Mouse (Mus musculus) left cerebral cortex, adult 2 months (tissue): ENCODE results near the gene Prom2. TPM values are rescaled to one million over a fixed set of nuclear protein-coding genes. Genes with fewer than 3 reads are reported as not detected.

ENCODE experiments used
- DNase-seq, 2 experiments: peaks; one replicate each; pipeline ENCODE4 v3.0.0; 2021 to 2022; ENCODE audit warnings: low spot score in 2 of 2, mixed read lengths in 1 of 2; ENCODE audit errors: extremely low spot score in 1 of 2
- H3K27ac ChIP-seq: fragments of 200-600 bp; 2 replicates; pipeline ENCODE4 v1.8.1; 2022
- H3K4me3 ChIP-seq: fragments of 200-600 bp; 2 replicates; pipeline ENCODE4 v1.8.1; 2022
- CTCF ChIP-seq: fragments of 200-600 bp; IDR thresholded peaks from 2 replicates; pipeline ENCODE4 v1.8.1; 2022; ENCODE audit warnings: antibody characterized with exemption, mild to moderate bottlenecking, moderate library complexity
- intact Hi-C: fragments of 180-260 bp; cut with DNase I; formaldehyde crosslinking; loops from one replicate; pipeline ENCODE4 v1.15.1; 2025
- total RNA-seq, 2 experiments: library from RNA; stranded (reverse); gene quantifications; 2 replicates each; pipeline ENCODE4 v1.2.3; 2021

Prom2 gene
- total RNA-seq, 2 experiments from 2014 or later = 0.16 to 1.2 TPM

DNA sequence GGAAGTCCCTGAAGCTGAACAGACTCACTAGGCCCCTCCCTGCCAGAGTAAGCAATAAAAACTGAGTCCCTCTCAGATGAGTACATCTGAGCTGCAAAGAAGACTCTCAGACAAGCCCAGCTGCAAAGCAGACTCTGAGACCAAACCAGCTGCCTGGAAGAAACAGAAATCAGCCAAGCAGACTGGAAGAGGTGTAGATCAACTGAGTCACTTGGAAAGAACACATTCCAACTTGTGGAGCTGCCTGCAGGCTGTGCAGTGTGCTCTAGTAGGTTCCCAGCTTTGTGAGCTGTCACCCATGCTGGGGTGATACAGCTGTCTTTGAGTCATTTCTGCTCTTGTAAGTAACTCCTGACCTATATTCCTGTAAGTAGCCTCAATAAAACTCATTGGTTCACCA lies 8.4 kb upstream of the Prom2 start:
- intact Hi-C loops = no loop called here

DNA sequence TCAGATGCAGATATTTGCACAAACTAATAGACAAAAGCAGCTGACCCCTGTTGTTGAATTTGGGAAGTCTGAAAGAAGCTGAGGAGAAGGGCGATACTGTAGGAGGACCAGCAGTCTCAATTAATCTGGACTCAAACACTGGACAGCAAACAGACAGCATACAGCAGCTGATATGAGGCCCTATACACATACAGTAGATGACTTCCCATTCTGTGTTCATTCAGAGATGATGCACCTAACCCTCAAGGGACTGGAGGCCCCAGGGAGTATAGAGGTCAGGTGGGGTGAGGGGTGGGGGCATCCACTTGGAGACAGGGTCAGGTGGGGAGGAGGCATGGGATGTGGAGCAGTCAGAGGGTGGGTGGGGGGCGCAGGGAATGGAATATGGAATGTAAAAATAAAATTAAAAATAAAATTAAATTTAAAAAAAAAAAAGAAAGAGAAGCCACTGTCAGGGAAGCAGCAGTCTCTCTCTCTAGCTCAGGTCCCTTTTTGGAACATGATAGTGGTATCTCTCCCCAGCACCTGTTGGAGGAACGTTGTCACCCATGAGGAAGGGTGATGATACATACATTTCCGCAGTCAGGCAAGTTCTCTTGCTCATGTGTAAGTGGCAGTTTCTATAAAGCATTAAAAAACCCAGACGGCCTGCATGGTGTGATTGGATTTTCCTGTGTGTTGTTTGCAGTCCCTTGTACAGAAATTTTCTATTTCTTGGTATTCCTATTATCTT lies 7.2 kb upstream of the Prom2 start:
- no peak overlapping the region for H3K27ac ChIP-seq
- intact Hi-C loops = no loop called here
- no peak for DNase-seq

More for the DNA sequence above, 8.4 kb upstream of the Prom2 start:
- TF ChIP-seq CTCF = no peak
- DNase-seq = no peak
- no peak overlapping the region for H3K27ac ChIP-seq
- no peak overlapping the region for H3K4me3 ChIP-seq

DNA sequence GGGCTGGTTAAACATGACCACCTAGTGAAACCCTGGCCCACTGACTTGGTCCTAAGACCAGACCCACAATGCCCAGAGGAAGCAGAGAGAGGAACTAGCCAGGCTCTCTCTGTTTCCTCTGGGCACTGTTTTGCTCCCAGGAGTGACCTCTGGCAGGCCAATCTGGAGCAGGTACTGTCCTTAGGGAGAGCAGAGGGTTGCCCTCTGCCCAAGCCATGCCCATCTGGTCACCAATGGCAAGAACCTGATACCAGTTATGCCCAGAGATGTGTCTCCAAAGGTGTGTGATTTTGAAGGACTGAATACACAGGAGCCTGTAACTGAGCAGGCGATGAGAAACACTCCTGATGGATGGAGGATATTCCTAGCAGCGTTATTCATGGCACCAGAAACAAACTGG lies 430 bp upstream of the Prom2 start:
- no peak overlapping the region for H3K4me3 ChIP-seq
- DNase-seq = no peak
- TF ChIP-seq CTCF = no peak
- H3K27ac ChIP-seq = no peak overlapping the region
- intact Hi-C loops = no loop called here

More for the DNA sequence above, 7.2 kb upstream of the Prom2 start:
- H3K4me3 ChIP-seq = no peak overlapping the region
- no peak for TF ChIP-seq CTCF

DNA sequence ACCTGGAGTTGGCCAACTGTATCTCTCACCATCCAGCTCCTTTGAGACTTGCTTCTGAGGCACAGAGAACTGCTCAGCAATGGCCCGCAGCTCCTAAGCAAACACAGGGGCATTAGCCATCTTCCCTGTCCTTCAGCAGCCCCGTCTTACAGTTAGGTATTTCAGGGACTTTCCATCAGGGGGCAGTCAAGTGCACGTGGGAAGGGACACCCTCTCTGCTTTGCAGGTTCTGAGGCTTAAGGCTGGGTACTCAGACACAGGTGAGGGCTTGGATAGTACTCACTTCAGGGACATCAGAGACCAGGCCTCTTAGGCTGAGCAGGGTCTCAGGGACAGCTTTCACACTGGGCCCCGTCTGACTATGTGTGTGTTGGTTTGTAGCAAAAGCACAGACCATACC lies 1.8 kb downstream of the Prom2 start:
- DNase-seq = peak in 1 of 2 experiments; percentile 33

DNA sequence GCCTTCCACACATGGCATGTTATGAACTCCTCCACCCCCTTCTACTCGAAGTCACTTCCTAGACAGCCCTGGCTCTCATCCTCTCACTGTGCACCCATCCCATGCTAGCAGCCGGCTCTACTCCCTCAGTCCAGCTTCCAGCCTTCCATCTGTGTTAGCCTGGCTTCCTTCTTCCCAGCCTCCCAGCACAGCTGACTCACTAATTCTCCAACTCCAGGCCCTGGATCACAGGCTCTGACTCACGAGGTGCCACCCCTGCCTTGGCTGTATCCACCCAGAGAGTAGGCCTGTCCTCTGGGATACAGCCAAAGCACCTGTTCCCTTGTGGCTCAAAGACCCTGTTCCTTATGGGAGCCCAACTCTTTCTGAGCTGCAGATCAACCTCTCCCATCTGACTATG lies 3.7 kb downstream of the Prom2 start:
- no peak overlapping the region; the same call in 1 of the 2 replicates for H3K27ac ChIP-seq
- H3K4me3 ChIP-seq = no peak overlapping the region
- peak; percentile 44 to 64 for DNase-seq
- intact Hi-C loops = loop anchor here (2.0 kb wide), 1 partner anchor 15 kb away; the partner anchor contains the start of gene Kcnip3
- TF ChIP-seq CTCF = no peak

More for the DNA sequence above, 1.8 kb downstream of the Prom2 start:
- no peak overlapping the region for H3K27ac ChIP-seq
- intact Hi-C loops = no loop called here
- TF ChIP-seq CTCF = peak; percentile 62
- H3K4me3 ChIP-seq = no peak overlapping the region

DNA sequence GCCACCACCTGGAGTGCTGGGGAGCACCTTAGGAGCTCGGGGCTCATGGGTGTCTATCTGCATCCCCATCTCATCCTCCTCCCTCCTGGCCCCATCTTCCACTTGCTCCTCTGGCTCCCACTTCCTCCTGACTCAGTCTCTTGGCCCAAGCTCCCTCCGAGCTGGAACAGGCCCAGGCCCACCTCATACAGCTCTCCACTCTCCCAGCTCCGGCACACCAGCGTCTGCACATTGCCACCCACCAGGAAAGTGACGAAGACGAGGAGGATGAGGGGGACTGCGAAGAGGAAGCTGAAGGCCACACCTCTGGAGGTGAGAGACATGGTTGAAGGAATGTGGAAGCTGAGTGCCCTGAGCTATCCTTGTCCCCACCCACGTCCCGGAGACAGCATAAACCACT lies 5.9 kb downstream of the Prom2 start:
- peak; percentile 55 to 84 for DNase-seq
- H3K4me3 ChIP-seq = no peak overlapping the region
- intact Hi-C loops = loop anchor here (1.0 kb wide), 1 partner anchor 18 kb away; no protein-coding TSS in a partner anchor
- no peak overlapping the region for H3K27ac ChIP-seq
- no peak for TF ChIP-seq CTCF

DNA sequence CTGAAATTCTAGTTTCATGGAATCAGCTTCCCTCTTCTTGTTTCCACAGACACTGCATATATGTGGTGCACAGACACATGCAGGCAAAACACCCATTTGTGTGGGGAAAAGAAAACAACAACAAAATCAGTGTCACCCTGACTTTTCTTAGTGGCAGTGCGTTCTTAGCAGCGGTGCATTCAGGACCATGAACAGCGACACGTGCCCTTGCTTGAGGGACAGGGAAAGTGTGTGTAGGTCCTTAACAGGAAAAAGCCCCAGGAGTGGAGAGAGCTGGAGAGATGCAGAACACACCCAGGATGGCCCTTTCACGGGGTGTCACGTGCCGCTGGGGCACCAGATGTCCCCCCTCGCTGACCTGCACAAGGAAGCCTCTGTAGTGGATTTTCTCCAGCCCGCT lies 8.9 kb downstream of the Prom2 start:
- TF ChIP-seq CTCF = no peak
- H3K4me3 ChIP-seq = no peak overlapping the region
- no peak for DNase-seq
- no peak overlapping the region for H3K27ac ChIP-seq
- intact Hi-C loops = no loop called here

DNA sequence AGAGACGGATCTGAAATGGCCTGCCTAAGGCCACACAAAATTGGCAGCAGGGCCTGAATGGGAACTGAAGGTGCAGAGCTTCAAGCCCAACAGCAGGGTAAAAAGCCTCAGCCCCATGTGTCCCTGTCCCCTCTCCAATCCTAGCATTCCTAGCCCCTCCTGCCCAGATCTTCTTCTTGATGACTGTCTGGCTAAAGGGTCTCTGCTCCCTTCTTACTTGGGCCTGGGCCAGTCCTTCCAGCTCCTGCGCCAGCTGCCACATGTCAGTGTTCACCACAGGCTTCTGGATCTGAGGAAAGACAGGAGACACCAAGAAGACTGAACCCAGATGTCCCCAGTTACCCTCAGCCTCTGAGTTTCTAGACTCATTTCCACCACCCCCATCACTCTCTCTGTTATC lies 9.7 kb downstream of the Prom2 start:
- intact Hi-C loops = no loop called here
- DNase-seq = no peak
- H3K27ac ChIP-seq = no peak overlapping the region
- no peak overlapping the region for H3K4me3 ChIP-seq
- no peak for TF ChIP-seq CTCF

DNA sequence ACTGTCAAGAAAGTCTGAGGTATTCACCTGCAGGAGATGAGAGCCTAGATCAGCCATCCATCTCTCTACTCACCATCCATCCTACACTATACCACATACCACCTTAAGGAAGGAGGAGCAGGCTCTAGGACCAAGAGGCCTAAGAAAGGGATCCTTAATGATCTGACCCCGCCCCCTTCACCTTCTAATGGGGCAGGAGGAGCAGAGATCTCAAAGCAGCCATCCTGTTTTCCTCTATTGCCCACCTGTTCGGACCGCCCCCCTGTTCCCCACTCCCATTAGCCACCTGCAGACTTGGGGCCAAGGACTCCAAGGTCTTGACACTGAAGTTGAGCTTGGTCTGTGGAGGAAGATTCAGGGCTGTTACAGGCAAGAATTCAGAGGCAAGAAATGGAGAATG lies 10.8 kb downstream of the Prom2 start:
- no peak for DNase-seq
- H3K4me3 ChIP-seq = no peak overlapping the region
- H3K27ac ChIP-seq = no peak overlapping the region
- intact Hi-C loops = no loop called here
- TF ChIP-seq CTCF = no peak

DNA sequence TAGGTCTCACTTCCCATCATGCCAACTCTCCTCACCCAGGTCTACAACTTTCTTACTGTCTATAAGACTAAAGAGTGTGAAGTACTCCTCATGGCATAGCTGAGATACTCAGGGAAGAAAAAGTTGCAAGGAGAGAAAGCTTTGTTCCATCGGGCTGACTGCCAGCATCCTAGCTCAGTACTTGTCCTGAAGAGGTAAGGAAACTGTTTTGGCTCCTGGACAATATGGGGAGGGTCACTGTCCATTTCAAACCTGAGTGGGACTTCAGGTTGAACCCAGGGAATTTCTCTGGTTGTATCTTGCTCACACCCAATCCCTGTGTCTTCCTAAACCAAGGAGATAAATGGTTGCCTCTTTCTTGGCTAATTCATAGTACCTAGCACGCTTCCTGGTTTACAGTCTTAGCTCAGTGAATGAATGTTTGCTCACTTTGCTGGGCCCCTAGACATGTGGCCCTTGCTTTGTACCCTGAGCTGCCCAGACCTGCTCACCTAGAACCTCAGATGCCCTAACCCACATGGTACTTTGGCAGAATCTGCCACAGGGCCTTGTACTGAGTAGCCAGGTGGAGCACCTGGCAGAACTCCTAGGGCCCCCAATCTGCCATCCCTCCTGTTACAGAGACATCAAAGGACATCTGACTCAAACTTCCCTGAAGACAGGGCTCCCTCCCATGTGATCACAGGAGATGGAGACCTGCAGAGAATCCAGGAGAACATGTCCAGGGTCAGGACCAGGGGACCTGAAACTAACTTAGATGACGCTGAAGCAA lies 16.1 kb downstream of the Prom2 start:
- no peak for TF ChIP-seq CTCF
- no peak overlapping the region for H3K4me3 ChIP-seq
- no peak overlapping the region for H3K27ac ChIP-seq
- DNase-seq = no peak
- intact Hi-C loops = no loop called here

DNA sequence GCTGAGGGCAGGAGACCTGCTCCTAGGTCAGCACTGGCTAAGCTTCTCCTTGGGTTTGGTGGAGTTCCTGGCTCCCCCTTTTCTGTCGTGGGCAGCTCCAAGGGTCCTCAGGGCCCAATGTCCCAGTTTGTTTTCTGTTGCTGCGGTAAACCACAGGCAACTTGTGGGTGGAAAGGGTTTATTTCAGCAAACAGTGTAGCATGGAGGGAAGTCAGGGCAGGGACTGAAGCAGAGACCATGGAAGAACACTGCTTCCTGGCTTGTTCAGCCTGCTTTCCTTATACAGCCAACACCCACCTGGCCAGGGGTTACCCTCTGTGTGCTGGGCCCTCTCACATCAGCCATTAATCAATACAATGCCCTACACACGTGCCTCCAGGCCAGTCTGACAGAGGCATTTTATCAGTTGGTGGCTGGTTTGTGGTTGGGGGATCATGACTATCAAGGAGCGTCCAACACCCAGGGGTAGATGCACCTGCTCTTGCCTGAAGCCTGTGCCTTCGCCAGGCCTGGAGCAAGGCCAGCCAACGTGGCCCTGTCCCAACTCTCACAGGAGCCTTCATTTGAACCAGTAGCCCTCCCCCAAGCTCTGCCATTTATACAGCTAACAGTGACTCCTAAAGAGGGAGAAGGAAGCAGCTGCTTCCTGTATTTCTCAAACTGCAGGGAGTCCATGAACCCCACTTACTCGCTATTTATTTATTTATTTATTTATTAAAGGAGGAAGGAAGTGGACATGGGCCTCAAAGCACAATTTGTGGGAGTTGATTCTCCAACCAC lies 17.1 kb downstream of the Prom2 start:
- Histone ChIP-seq H3K4me3 (no peak overlapping the region), H3K27ac (no peak overlapping the region; the same call in 1 of the 2 replicates)
- intact Hi-C loops = loop anchor here (2.0 kb wide), 1 partner anchor 13 kb away; no protein-coding TSS in a partner anchor
- no peak for TF ChIP-seq CTCF
- no peak for DNase-seq

DNA sequence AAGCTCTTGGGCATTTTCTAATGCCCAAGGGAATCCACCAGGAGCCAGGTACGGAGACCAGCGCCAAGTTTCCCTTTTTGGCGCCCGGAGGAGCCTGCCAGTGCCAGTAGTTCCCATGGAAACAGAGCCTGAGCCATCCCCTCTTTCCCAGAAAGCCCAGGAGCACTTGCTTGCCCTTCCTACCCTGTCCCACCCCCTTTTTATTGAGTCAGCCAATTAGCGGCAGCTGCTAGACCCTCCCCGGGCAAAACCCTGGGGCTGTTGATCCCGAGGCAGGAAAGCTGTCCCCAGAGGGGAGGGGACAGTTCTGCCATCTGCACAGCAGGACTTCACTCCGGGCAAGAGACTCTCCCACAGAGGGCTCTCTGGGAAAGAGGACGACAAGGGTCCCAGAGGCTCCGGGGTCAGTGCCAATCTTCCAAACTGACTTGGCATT lies 19.2 kb downstream of the Prom2 start, which contains the start of gene Kcnip3:
TSS of gene Kcnip3 (minus strand) at position 89 of the 436 bp plus-strand sequence.
- intact Hi-C loops = loop anchor here (2.0 kb wide), 1 partner anchor 15 kb away; no protein-coding TSS in a partner anchor
- Histone ChIP-seq H3K27ac (peak within 1 kb of the TSS; percentile 96), H3K4me3 (peak within 1 kb of the TSS; percentile 69)
- no peak for TF ChIP-seq CTCF
- peak; percentile 71 to 74 for DNase-seq
